20 mouse cellular contexts compared by ENCODE assay signal in genomic region chrX:151333615-151334014, GRCm38 (mm10). TPM values are rescaled to one million over a fixed set of nuclear protein-coding genes. Genes with fewer than 3 reads are reported as not detected.
DNase-seq lines count a peak whose midpoint lies in the region; ATAC-seq lines count a peak whose summit lies in the region.
"Had no signal": no experiment of that assay in that cellular context is flagged by ENCODE, and none has a peak within 500 bp of the region (broad histone marks: within the 10 kb centered on the region; RNA-seq: fewer than 3 reads in every experiment).

No protein-coding gene starts in this region.

- peaks cover 20% of the 10 kb centered on the region for H3K27me3 ChIP-seq in liver, embryonic 12.5 days (replicated peaks)
- H3K27me3 ChIP-seq: embryonic facial prominence, embryonic 12.5 days; forebrain, embryonic 15.5 days had no signal

- no peak overlapping the region for H3K4me3 ChIP-seq in liver, embryonic 12.5 days
- H3K4me3 ChIP-seq: embryonic facial prominence, embryonic 10.5 days; embryonic facial prominence, embryonic 12.5 days; forebrain, embryonic 13.5 days; forebrain, embryonic 15.5 days had no signal

- no peaks in the 10 kb centered on the region for H3K4me1 ChIP-seq in liver, embryonic 12.5 days
- H3K4me1 ChIP-seq: embryonic facial prominence, embryonic 10.5 days; embryonic facial prominence, embryonic 12.5 days; forebrain, embryonic 13.5 days; forebrain, embryonic 15.5 days had no signal

- WGBS in liver, embryonic 12.5 days (ENCODE audit: insufficient replicate concordance), result 30% methylated on average over 2 of the region's 2 CpGs

- DNase-seq in liver, result no peak
- no peak for DNase-seq in testis, postnatal 14 days (ENCODE audit: low spot score)
- no peak for DNase-seq in kidney, postnatal 4 days
- DNase-seq: adrenal gland, adult 8-10 months; adrenal gland, postnatal 14 days; adrenal gland, postnatal 36 days; cerebellum, adult 11-12 months; cerebellum, adult 2 months; cerebellum, adult 9-10 months; cerebellum, postnatal 10 days; cerebellum, postnatal 25 days; forebrain, postnatal 0 days had no signal

- ATAC-seq in liver, embryonic 12.5 days, result peak; percentile 35; the same call in 1 of the 2 replicates
- 0 out of 2 replicates have a peak, but pooled peaks have one; percentile 23 for ATAC-seq in megakaryocyte progenitor cell, adult 5-6 weeks (replicated peaks; ENCODE audit: poor library complexity)
- ATAC-seq: activated CD4-positive, CD25-positive, alpha-beta regulatory T cell, adult 4 months; forebrain, embryonic 13.5 days; forebrain, embryonic 15.5 days; forebrain, postnatal 0 days; Patski had no signal

- H3K27ac ChIP-seq in liver, embryonic 12.5 days, result no peak overlapping the region
- H3K27ac ChIP-seq: embryonic facial prominence, embryonic 10.5 days; embryonic facial prominence, embryonic 12.5 days; forebrain, embryonic 13.5 days; forebrain, embryonic 15.5 days had no signal

- H3K4me2 ChIP-seq in liver, embryonic 12.5 days, result no peak overlapping the region
- H3K4me2 ChIP-seq: embryonic facial prominence, embryonic 12.5 days; forebrain, embryonic 13.5 days; forebrain, embryonic 15.5 days had no signal

- H3K36me3 ChIP-seq in liver, embryonic 12.5 days, result no peaks in the 10 kb centered on the region
- H3K36me3 ChIP-seq: embryonic facial prominence, embryonic 10.5 days; embryonic facial prominence, embryonic 12.5 days; forebrain, embryonic 15.5 days had no signal

- no peaks in the 10 kb centered on the region for H3K9me3 ChIP-seq in liver, embryonic 12.5 days (replicated peaks)
- H3K9me3 ChIP-seq: embryonic facial prominence, embryonic 10.5 days; embryonic facial prominence, embryonic 12.5 days; forebrain, embryonic 13.5 days; forebrain, embryonic 15.5 days had no signal

- H3K9ac ChIP-seq in liver, embryonic 12.5 days, result no peak overlapping the region
- H3K9ac ChIP-seq: embryonic facial prominence, embryonic 12.5 days; forebrain, embryonic 13.5 days; forebrain, embryonic 15.5 days; forebrain, postnatal 0 days had no signal

RNA-seq across cellular contexts. Expression of gene Fam120c, which starts 10.4 kb away (rescaled TPM):
- polyA plus RNA-seq in liver, embryonic 12.5 days (2016; fragmentation: Nextera tagmentation; extraction: Ambion mirVana), result 1.2 and 1.3 TPM in 2 replicates
- 4.4 and 6.5 TPM in 2 replicates for total RNA-seq in megakaryocyte progenitor cell, adult 5-6 weeks (2015)
- 3.8 and 4.6 TPM in 2 replicates for total RNA-seq in megakaryocyte progenitor cell, adult 5-6 weeks (2017)
